Mouse (Mus musculus) hindbrain, embryonic 15.5 days (tissue): Measurements from ENCODE around the gene Kxd1. TPM values are rescaled to one million over a fixed set of nuclear protein-coding genes. Genes with fewer than 3 reads are reported as not detected.

Source experiments
- ATAC-seq: fragments of 200-750 bp; cut with Nextera tagmentation; 2 replicates; pipeline ENCODE4 v1.8.0; 2017; ENCODE audit warnings: low read depth, moderate number of reproducible peaks, moderate TSS enrichment; ENCODE audit not compliant: low FRiP score
- H3K27ac ChIP-seq: fragments of 300-500 bp; sonication (generic); replicated peaks from 2 replicates; pipeline ENCODE4 v1.5.1; 2015; ENCODE audit warnings: mild to moderate bottlenecking, inconsistent platforms
- H3K27me3 ChIP-seq: fragments of 300-500 bp; sonication (generic); 2 replicates; pipeline ENCODE4 v1.6.1; 2015; ENCODE audit warnings: control low read depth, inconsistent platforms
- H3K36me3 ChIP-seq: fragments of 300-500 bp; sonication (generic); 2 replicates; pipeline ENCODE4 v1.6.1; 2015; ENCODE audit warnings: control low read depth, inconsistent platforms
- H3K4me1 ChIP-seq: fragments of 300-500 bp; sonication (generic); replicated peaks from 2 replicates; pipeline ENCODE4 v1.6.1; 2015; ENCODE audit warnings: control low read depth, inconsistent platforms
- H3K4me2 ChIP-seq: fragments of 300-500 bp; sonication (generic); 2 replicates; pipeline ENCODE4 v1.6.1; 2015; ENCODE audit warnings: moderate library complexity, mild to moderate bottlenecking, inconsistent platforms
- H3K4me3 ChIP-seq: fragments of 300-500 bp; sonication (generic); 2 replicates; pipeline ENCODE4 v1.5.1; 2015; ENCODE audit warnings: mild to moderate bottlenecking, inconsistent platforms
- H3K9ac ChIP-seq: fragments of 300-500 bp; sonication (generic); 2 replicates; pipeline ENCODE4 v1.6.1; 2015; ENCODE audit warnings: inconsistent platforms
- H3K9me3 ChIP-seq: fragments of 300-500 bp; sonication (generic); 2 replicates; pipeline ENCODE4 v1.6.1; 2016; ENCODE audit warnings: control low read depth, inconsistent platforms
- WGBS: fragments of 180-500 bp; shearing (Covaris S2); methylation state at CpG from one replicate; pipeline ENCODE4 v1.1.7; 2015; 5-methylcytosine and 5-hydroxymethylcytosine counted together
- polyA plus RNA-seq: library from polyadenylated mRNA; unstranded; fragments of >200 nt; fragmentation: Nextera tagmentation; extraction: Ambion mirVana; gene quantifications from 2 replicates; pipeline ENCODE4 v1.2.1, GENCODE M21; 2015

Gene Kxd1
- polyA plus RNA-seq, 1 experiment from 2014 or later = 48.5 TPM

- Histone ChIP-seq H3K9me3 (no peaks in the 10 kb centered on the region), H3K27ac (no peak overlapping the region), H3K4me3 (peak overlapping the region; percentile 64), H3K36me3 (peaks cover 4% of the 10 kb centered on the region; the same call in 1 of the 2 replicates), H3K9ac (no peak overlapping the region), H3K4me1 (peaks cover 54% of the 10 kb centered on the region), H3K4me2 (peak overlapping the region; percentile 69), H3K27me3 (peaks cover 83% of the 10 kb centered on the region)
- ATAC-seq = no peak
- 4% methylated on average over 46 of the region's 55 CpGs for WGBS
Observed at GRCm38 (mm10) chr8:70487993-70488796, 39.6 kb downstream of the Kxd1 start.

GRCm38 (mm10) chr8:70486941-70487520, 40.7 kb downstream of the Kxd1 start, which contains the start of gene Tmem59l:
Gene Tmem59l (minus strand): TSS chr8:70487358.
- H3K27ac ChIP-seq = peak within 1 kb of the TSS; percentile 40; the same call in 1 of the 2 replicates
- peak; percentile 82 for ATAC-seq
- H3K4me2 ChIP-seq = peak within 1 kb of the TSS; percentile 69
- H3K4me1 ChIP-seq = peaks cover 44% of the 10 kb centered on the region
- no peaks in the 10 kb centered on the region for H3K9me3 ChIP-seq
- 4% methylated on average over 32 of the region's 33 CpGs for WGBS
- peaks cover 4% of the 10 kb centered on the region; the same call in 1 of the 2 replicates for H3K36me3 ChIP-seq
- peaks cover 76% of the 10 kb centered on the region for H3K27me3 ChIP-seq
- peak within 1 kb of the TSS; percentile 64 for H3K4me3 ChIP-seq
- H3K9ac ChIP-seq = peak within 1 kb of the TSS; percentile 89

- Histone ChIP-seq H3K27me3 (peaks cover 72% of the 10 kb centered on the region), H3K27ac (no peak overlapping the region), H3K4me1 (peaks cover 44% of the 10 kb centered on the region), H3K4me2 (peak overlapping the region; percentile 69), H3K36me3 (peaks cover 4% of the 10 kb centered on the region; the same call in 1 of the 2 replicates), H3K4me3 (peak overlapping the region; percentile 64), H3K9ac (peak overlapping the region; percentile 89), H3K9me3 (no peaks in the 10 kb centered on the region)
- 56% methylated on average over 7 of the region's 7 CpGs for WGBS
- ATAC-seq = no peak
Observed at GRCm38 (mm10) chr8:70486191-70486681, 41.5 kb downstream of the Kxd1 start.

GRCm38 (mm10) chr8:70482943-70483342, 44.8 kb downstream of the Kxd1 start:
- Histone ChIP-seq H3K9me3 (no peaks in the 10 kb centered on the region), H3K4me1 (peaks cover 18% of the 10 kb centered on the region), H3K4me3 (no peak overlapping the region), H3K27me3 (peaks cover 40% of the 10 kb centered on the region), H3K4me2 (no peak overlapping the region), H3K27ac (no peak overlapping the region), H3K9ac (no peak overlapping the region), H3K36me3 (peaks cover 4% of the 10 kb centered on the region; the same call in 1 of the 2 replicates)
- WGBS = 57% methylated on average over 2 of the region's 2 CpGs
- ATAC-seq = no peak

GRCm38 (mm10) chr8:70481908-70482307, 45.8 kb downstream of the Kxd1 start:
- Histone ChIP-seq H3K4me3 (no peak overlapping the region), H3K27me3 (peaks cover 38% of the 10 kb centered on the region), H3K9ac (no peak overlapping the region), H3K27ac (no peak overlapping the region), H3K4me1 (peaks cover 21% of the 10 kb centered on the region), H3K9me3 (no peaks in the 10 kb centered on the region), H3K36me3 (peaks cover 4% of the 10 kb centered on the region; the same call in 1 of the 2 replicates), H3K4me2 (no peak overlapping the region)
- ATAC-seq = no peak
- 79% methylated on average over 3 of the region's 3 CpGs for WGBS

GRCm38 (mm10) chr8:70477269-70477982, 50.3 kb downstream of the Kxd1 start:
- Histone ChIP-seq H3K9ac (peak overlapping the region; percentile 76; the same call in 1 of the 2 replicates), H3K27me3 (peaks cover 9% of the 10 kb centered on the region; the same call in 1 of the 2 replicates), H3K4me2 (peak overlapping the region; percentile 68), H3K4me1 (peaks cover 26% of the 10 kb centered on the region), H3K27ac (no peak overlapping the region), H3K4me3 (peak overlapping the region; percentile 72), H3K9me3 (no peaks in the 10 kb centered on the region), H3K36me3 (no peaks in the 10 kb centered on the region)
- 3% methylated on average over 21 of the region's 21 CpGs for WGBS
- peak; percentile 66 for ATAC-seq

- peak within 1 kb of the TSS; percentile 76 for H3K9ac ChIP-seq
Observed at GRCm38 (mm10) chr8:70476333-70477268, 51.2 kb downstream of the Kxd1 start, which contains the start of gene Klhl26. Gene Klhl26 (minus strand): TSS chr8:70476968.

GRCm38 (mm10) chr8:70471856-70472255, 55.9 kb downstream of the Kxd1 start:
- Histone ChIP-seq H3K27me3 (no peaks in the 10 kb centered on the region), H3K4me1 (peaks cover 33% of the 10 kb centered on the region), H3K27ac (no peak overlapping the region), H3K9ac (no peak overlapping the region), H3K4me3 (no peak overlapping the region), H3K9me3 (no peaks in the 10 kb centered on the region), H3K4me2 (no peak overlapping the region), H3K36me3 (no peaks in the 10 kb centered on the region)
- no peak for ATAC-seq
- 97% methylated on average over 7 of the region's 7 CpGs for WGBS

More at GRCm38 (mm10) chr8:70476333-70477268, 51.2 kb downstream of the Kxd1 start, which contains the start of gene Klhl26:
- H3K36me3 ChIP-seq = no peaks in the 10 kb centered on the region
- peak within 1 kb of the TSS; percentile 68 for H3K4me2 ChIP-seq
- peaks cover 26% of the 10 kb centered on the region for H3K4me1 ChIP-seq
- no peaks in the 10 kb centered on the region for H3K9me3 ChIP-seq
- peak within 1 kb of the TSS; percentile 67 for H3K27ac ChIP-seq
- H3K27me3 ChIP-seq = 0 out of 2 replicates have a peak, but pooled peaks cover under 1% of the 10 kb centered on the region
- H3K4me3 ChIP-seq = peak within 1 kb of the TSS; percentile 72
- ATAC-seq = peak; percentile 89
- under 1% methylated on average over 53 of the region's 53 CpGs for WGBS

GRCm38 (mm10) chr8:70469938-70470337, 57.8 kb downstream of the Kxd1 start:
- peak overlapping the region; percentile 6; the same call in 1 of the 2 replicates for H3K27ac ChIP-seq
- no peaks in the 10 kb centered on the region for H3K9me3 ChIP-seq
- no peaks in the 10 kb centered on the region for H3K36me3 ChIP-seq
- H3K27me3 ChIP-seq = no peaks in the 10 kb centered on the region
- no peak overlapping the region for H3K4me2 ChIP-seq
- 53% methylated on average over 2 of the region's 2 CpGs for WGBS
- H3K4me1 ChIP-seq = peaks cover 18% of the 10 kb centered on the region
- H3K9ac ChIP-seq = no peak overlapping the region
- no peak for ATAC-seq
- no peak overlapping the region for H3K4me3 ChIP-seq

- peaks cover 17% of the 10 kb centered on the region for H3K4me1 ChIP-seq
- H3K4me2 ChIP-seq = no peak overlapping the region
- peak overlapping the region; percentile 33; the same call in 1 of the 2 replicates for H3K27ac ChIP-seq
- peak; percentile 46; the same call in 1 of the 2 replicates for ATAC-seq
- H3K9ac ChIP-seq = no peak overlapping the region
- no peak overlapping the region for H3K4me3 ChIP-seq
- 29% methylated on average over 10 of the region's 10 CpGs for WGBS
- no peaks in the 10 kb centered on the region for H3K9me3 ChIP-seq
- H3K36me3 ChIP-seq = no peaks in the 10 kb centered on the region
- H3K27me3 ChIP-seq = no peaks in the 10 kb centered on the region
Observed at GRCm38 (mm10) chr8:70469295-70469916, 58.4 kb downstream of the Kxd1 start.
